Mouse (Mus musculus): ENCODE measurements at regions not wholly inside any gene's neighbourhood (a gene's known extent, or its start where the extent isn't known, plus 50 kb on each side); places are given as distances from the start of the nearest gene placed in this dataset.

DNA sequence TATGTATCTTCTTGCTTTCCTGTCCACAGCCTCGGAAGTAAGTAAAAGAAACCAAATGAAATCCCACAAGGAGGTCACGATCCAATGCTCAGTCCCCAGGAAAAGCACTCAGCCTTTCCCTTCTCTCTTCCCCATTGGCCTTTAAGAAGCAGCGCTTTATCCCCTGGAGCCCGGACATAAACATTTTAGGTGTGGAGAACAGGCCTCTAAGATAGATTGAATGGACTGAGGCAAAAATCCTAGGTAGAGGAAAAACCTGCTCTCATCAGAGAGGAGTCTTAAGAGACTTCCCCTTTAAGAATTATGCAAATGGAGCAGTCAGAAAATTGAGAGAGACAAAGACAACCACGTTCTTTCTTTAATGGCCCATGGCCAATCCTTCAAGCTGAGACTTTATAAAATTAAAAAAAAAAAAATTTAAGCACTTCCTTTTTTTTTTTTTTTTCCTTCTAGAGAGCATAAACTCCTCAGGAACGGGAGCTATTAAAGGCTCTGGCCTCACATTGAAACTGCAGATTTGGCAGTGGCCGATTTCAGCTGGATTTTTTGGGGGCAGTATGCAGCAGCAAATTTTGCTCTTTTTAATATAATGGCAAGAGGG, 1020.5 kb downstream of the 9330182O14Rik start:
- no peak for DNase-seq (ENCODE audit: low read depth, low spot score)

DNA sequence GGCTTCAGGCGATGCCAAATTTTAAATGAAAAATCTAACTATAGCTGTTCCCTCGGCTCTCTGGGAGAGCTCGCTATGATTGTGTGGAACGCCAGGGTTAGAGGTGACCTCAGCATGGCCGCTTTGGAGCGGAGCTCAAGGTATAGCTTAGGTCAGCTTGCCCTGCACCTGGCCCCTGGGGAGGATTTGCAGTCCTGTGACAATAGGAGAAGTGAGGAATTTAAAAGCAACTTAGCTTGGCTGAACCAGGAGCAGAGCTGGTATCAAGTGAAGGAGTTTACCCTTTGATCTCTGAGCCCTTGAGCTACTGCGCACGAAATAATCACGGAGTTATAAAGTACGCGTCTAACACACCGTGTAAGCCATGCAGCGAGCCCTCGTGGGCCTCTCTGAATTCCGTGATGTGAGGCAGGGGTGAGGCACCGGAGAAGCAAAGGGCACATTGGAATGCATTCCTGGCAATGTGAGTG, 1021.0 kb downstream of the 9330182O14Rik start:
- peak; percentile 43 for DNase-seq (ENCODE audit: low read depth, low spot score)

DNA sequence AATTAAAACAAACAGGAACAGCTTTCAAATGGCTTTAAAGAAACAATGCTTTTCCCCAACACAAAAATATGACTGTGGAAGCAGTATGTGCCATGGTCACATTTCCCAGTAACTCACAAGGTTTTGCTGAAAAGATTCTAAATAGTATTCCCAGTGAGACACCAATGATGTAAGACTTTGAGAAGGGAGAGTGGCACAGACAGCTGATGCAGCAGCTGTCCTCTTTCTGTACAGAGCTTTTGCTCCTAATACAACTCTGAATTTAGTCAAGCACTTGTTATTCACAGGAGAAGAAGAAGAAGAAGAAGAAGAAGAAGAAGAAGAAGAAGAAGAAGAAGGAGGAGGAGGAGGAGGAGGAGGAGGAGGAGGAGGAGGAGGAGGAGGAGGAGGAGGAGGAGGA, 1023.6 kb downstream of the 9330182O14Rik start:
- DNase-seq (ENCODE audit: low read depth, low spot score) = no peak

DNA sequence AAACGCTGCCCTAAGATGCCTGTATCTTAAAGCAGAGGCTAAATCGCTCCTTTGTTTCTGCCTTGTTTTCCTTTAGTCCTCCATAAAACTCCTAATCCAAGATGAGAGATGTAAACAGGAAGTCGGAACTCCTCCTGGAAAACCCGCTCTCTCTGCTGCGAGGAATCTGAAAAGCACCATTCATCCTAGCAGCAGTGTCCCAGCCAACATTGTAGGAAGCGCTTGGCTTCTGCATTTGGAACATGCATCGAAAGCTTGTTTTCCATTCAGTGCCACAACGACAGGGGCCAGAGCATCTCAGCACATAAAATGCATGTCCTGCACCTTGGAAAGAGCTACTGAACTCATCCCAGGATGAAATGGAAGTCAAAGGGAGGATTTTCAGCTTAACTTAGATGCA, 1028.1 kb downstream of the 9330182O14Rik start:
- DNase-seq (ENCODE audit: low read depth, low spot score) = no peak

DNA sequence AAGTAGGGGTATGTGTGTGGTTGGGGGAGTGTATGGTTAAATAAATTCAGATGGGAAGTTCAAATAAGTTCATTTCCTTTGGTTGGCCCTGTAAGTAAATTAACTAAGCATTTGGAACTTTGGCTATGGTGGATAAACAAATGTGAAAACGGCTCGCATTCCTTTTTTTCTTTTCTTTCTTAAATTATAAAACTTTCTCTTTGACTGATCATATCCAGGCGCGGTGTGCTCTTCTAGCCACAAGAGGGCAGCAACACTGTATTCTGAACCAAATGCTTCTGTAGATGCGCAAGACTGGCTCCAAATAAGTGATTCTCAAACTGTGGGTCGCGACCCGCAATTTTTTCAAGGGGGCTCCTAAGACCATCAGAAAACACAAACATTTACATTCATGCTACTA, 1028.6 kb downstream of the 9330182O14Rik start:
- peak; percentile 62 for DNase-seq (ENCODE audit: low read depth, low spot score)

DNA sequence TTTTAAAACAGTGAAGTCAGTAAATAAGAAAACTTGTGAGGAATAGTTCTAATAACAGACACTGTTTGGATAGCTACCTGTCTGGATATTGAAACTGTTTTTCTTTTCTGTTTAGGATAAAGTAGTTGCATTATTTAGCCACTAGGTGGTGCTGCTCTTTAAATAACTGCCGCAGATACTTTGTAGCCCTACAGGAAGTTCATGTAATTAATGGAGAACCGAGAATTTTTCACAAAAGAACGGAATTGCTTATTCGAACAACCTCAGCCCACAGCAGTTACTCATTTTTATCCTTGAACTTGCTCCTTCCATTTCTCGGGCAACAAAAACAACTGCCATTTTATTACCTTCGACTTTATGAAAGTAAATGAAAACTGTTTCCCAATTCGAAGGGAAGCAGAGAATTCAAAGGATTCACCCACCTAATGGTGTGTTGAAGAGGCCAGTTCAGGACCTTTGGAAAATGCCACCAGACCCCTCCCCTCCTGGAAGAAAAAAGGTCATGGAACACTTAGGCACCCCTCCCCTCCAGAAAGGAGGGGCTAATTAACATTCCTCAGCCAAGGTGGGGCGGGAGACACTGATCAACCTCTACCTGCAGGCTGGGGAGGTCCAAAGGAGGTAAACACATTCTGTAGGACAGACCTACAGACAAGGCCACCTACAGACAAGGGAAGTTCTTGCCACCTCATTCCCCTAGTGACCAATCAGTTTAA, 1029.6 kb downstream of the 9330182O14Rik start:
- peak; percentile 77 for DNase-seq (ENCODE audit: low read depth, low spot score)

DNA sequence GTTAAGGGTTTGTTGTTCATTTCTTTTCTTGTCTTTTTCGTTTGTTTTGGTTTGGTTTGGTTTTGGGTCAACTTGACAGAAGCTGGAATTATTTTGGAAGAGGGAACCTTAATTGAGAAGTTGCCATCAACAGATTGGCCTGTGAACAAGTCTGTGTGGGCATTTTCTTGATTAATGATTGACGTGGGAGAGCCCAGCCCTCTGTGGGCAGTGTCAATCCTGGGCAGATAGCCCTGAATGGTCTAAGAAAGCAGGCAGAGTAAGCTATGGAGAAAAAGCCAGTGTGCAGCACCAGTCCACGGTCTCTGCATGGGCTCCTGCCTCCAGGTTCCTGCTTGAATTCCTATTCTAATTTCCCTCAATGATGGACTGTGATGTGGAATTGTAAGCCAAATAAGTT, 1031.4 kb downstream of the 9330182O14Rik start:
- DNase-seq (ENCODE audit: low read depth, low spot score) = no peak

DNA sequence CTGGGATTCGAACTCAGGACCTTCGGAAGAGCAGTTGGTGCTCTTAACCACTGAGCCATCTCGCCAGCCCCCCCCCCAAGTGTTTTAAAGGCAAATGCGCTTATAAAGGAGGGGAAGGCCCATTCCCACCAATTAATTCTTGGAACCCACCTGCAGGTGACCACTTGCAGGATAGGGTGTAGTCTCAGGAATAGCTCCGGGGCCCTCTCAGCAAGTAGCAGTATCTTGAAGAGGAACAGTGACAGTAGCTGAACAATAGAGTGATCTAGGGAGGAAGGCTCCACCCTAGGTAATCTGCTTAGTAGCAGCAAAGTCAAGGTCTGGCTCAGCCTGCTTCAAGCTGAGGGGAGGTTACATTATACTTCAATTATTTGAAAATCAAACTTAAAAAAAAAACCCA, 1056.6 kb downstream of the 9330182O14Rik start:
- no peak for DNase-seq (ENCODE audit: low read depth, low spot score)

DNA sequence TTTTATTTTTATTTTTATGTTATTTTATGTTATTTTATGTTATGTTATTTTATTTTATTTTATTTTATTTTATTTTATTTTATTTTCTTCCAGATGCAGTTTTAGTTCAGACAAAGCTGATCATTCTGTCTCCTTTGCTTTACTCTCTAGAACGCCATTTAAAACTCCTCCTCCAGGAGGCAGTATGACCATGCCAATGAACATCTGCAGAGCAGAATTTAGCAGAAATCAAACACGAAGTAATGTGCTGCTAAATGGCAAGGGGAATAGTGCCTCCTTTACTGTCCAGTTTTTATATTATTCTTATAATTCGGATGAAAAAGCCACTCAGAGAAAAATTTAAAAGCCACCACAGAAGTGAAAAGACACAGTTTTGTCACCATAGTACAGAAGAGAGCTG, 1059.1 kb downstream of the 9330182O14Rik start:
- peak; percentile 80 for DNase-seq (ENCODE audit: low read depth, low spot score)

DNA sequence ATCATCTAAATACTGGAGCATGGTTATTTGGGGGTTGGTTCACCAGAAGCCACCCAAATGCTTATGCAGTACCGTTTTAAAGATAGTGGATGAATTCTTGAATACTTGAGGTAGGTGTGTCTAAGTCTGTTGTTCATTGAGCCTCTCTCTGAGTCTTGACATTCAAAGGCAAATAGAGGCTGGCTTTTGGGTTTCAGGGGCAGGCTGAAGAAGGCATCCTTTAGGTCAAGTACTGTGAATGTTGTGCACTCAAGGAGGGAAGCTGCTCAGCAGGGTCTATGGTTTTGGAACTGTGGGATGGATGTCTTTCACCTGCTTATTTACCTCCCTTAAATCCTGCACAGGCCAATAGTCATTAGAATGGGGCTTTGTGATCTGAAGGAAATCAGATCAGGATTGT, 1089.6 kb downstream of the 9330182O14Rik start:
- DNase-seq (ENCODE audit: low read depth, low spot score) = no peak

DNA sequence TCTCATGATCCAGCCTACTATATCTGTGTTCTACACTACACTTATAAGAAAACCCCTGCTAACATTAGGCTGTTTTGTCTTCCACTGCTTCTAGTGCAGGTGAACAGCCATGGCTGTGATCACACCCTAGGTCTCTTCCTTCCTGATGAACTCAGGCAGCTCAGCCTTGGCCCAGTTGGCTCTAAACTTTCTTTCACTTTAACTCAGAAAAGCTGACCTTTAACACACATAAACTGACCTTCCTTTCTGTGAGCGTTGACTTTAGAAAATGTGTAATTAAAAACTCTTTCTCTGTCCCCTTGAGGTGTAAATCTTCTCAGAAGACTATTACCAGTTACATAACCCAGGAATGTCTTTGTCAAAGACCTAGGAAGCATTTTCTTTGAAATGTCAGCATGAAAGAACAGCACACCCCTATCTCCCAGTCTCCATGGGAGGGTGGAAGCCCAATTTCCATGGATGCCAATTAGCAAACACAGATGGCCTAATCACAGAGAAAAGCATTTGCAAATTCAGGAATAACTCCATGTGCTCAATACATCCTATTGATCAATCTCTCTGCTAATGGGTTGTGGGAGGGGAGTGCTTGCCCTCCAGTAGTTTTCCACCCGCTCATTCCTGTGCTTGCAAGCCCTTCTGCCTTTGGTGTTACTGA, 1098.4 kb downstream of the 9330182O14Rik start:
- DNase-seq (ENCODE audit: low read depth, low spot score) = no peak

Measured in mesoderm, embryonic 11.5 days (tissue).